Mouse (Mus musculus): Measurements from ENCODE around the gene Clns1a. TPM values are rescaled to one million over a fixed set of nuclear protein-coding genes. Genes with fewer than 3 reads are reported as not detected.

Gene Clns1a
- polyA plus RNA-seq, 1 experiment from 2014 or later: 264 TPM

GRCm38 (mm10) chr7:97735021-97735420 is 38.6 kb downstream of the Clns1a start:
- Histone ChIP-seq H3K36me3 (ENCODE audit: control insufficient read depth, insufficient read depth, low read length) (no peaks in the 10 kb centered on the region), H3K4me3 (ENCODE audit: low read depth, low read length) (no peak overlapping the region), H3K27ac (ENCODE audit: low read depth, low read length) (no peak overlapping the region), H3K9me3 (ENCODE audit: control insufficient read depth, low read length) (no peaks in the 10 kb centered on the region), H3K9ac (ENCODE audit: low read length) (no peak overlapping the region), H3K4me1 (ENCODE audit: control insufficient read depth, insufficient read depth, low read length) (peaks cover 7% of the 10 kb centered on the region; the same call in 1 of the 2 replicates), H3K4me2 (ENCODE audit: low read depth) (no peak overlapping the region), H3K27me3 (ENCODE audit: control insufficient read depth, insufficient read depth, low read length) (no peaks in the 10 kb centered on the region)
- 84% methylated on average over 8 of the region's 8 CpGs for WGBS
- DNase-seq (ENCODE audit: low spot score) (no peak), ATAC-seq (ENCODE audit: insufficient read depth, low FRiP score, low TSS enrichment) (no peak)

DNA sequence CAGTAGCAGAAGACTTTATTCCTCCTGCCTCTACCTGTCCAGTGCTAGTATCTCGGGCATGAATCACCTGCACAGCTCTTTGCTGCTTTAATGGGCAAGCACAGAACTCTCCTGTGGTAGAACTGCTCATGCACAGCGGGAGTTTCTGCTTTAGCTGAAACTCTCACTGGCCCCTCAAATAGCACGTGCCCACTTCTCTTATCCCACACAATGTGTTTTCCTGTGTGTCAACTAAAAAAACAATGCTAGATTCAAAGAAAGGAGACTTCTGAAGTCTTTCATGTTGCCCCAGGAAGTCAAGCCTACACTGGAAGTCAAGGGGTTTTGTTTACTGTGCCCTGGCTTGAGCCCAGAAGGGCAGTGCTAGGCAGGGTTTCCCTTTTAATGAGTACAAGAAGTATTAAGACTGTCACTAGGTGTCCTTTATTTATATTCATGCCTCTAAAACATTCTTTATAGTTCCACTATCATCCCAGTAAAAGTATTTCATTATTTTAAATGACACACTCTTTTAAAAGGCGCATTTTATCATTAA is 39.5 kb downstream of the Clns1a start:
- H3K36me3 ChIP-seq (ENCODE audit: control insufficient read depth, insufficient read depth, low read length): no peaks in the 10 kb centered on the region
- no peak for ATAC-seq (ENCODE audit: insufficient read depth, low FRiP score, low TSS enrichment)

DNA sequence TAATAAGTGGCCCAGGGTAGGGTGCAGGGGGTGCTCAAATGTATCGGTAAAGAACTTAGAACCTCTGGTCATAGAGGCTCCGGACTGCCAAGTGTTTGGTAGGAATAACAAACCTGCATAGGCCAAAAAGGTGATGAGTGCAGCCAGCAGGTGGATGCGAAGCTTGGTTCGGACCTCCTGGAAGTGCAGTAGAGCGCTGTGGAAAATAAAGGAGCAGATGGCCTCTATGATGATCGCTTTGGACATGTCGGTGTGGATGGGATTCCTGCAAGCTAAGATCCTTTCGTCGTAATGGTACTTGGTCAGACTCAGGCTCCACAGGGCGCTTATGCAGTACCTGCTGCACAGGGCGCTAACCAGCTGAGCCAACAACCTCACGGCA is 40.8 kb downstream of the Clns1a start:
- Histone ChIP-seq H3K9me3 (ENCODE audit: control insufficient read depth, low read length) (no peaks in the 10 kb centered on the region), H3K27ac (ENCODE audit: low read depth, low read length) (no peak overlapping the region), H3K9ac (ENCODE audit: low read length) (peak overlapping the region; percentile 69), H3K4me1 (ENCODE audit: control insufficient read depth, insufficient read depth, low read length) (peaks cover 7% of the 10 kb centered on the region; the same call in 1 of the 2 replicates), H3K4me3 (ENCODE audit: low read depth, low read length) (peak overlapping the region; percentile 57), H3K27me3 (ENCODE audit: control insufficient read depth, insufficient read depth, low read length) (no peaks in the 10 kb centered on the region), H3K36me3 (ENCODE audit: control insufficient read depth, insufficient read depth, low read length) (no peaks in the 10 kb centered on the region), H3K4me2 (ENCODE audit: low read depth) (peak overlapping the region; percentile 96)
- 10% methylated on average over 12 of the region's 12 CpGs for WGBS
- DNase-seq (ENCODE audit: low spot score): peak; percentile 18
- peak; percentile 11; the same call in 1 of the 2 replicates for ATAC-seq (ENCODE audit: insufficient read depth, low FRiP score, low TSS enrichment)

More for the DNA sequence above, 39.5 kb downstream of the Clns1a start:
- Histone ChIP-seq H3K4me1 (ENCODE audit: control insufficient read depth, insufficient read depth, low read length) (peaks cover 7% of the 10 kb centered on the region; the same call in 1 of the 2 replicates), H3K27ac (ENCODE audit: low read depth, low read length) (no peak overlapping the region), H3K9ac (ENCODE audit: low read length) (no peak overlapping the region), H3K4me3 (ENCODE audit: low read depth, low read length) (no peak overlapping the region), H3K4me2 (ENCODE audit: low read depth) (no peak overlapping the region), H3K9me3 (ENCODE audit: control insufficient read depth, low read length) (no peaks in the 10 kb centered on the region), H3K27me3 (ENCODE audit: control insufficient read depth, insufficient read depth, low read length) (no peaks in the 10 kb centered on the region)
- 45% methylated on average over 4 of the region's 4 CpGs for WGBS
- DNase-seq (ENCODE audit: low spot score): no peak

- Histone ChIP-seq H3K9ac (ENCODE audit: low read length) (peak within 1 kb of the TSS; percentile 69), H3K4me2 (ENCODE audit: low read depth) (peak within 1 kb of the TSS; percentile 96), H3K9me3 (ENCODE audit: control insufficient read depth, low read length) (no peaks in the 10 kb centered on the region), H3K27ac (ENCODE audit: low read depth, low read length) (0 out of 2 replicates have a peak within 1 kb of the TSS, but pooled peaks have one; percentile 10), H3K27me3 (ENCODE audit: control insufficient read depth, insufficient read depth, low read length) (no peaks in the 10 kb centered on the region), H3K4me1 (ENCODE audit: control insufficient read depth, insufficient read depth, low read length) (peaks cover 7% of the 10 kb centered on the region; the same call in 1 of the 2 replicates), H3K4me3 (ENCODE audit: low read depth, low read length) (peak within 1 kb of the TSS; percentile 57), H3K36me3 (ENCODE audit: control insufficient read depth, insufficient read depth, low read length) (no peaks in the 10 kb centered on the region)
- peak; percentile 91 for ATAC-seq (ENCODE audit: insufficient read depth, low FRiP score, low TSS enrichment)
- peak; percentile 91 for DNase-seq (ENCODE audit: low spot score)
- WGBS: under 1% methylated on average over 60 of the region's 64 CpGs
These were observed 41.4 kb downstream of the Clns1a start, which contains the start of gene Aqp11 for GRCm38 (mm10) chr7:97737638-97738456. Gene Aqp11, minus strand, starts transcription at chr7:97738289.

- no peak overlapping the region for H3K4me2 ChIP-seq (ENCODE audit: low read depth)
- no peaks in the 10 kb centered on the region for H3K27me3 ChIP-seq (ENCODE audit: control insufficient read depth, insufficient read depth, low read length)
- H3K36me3 ChIP-seq (ENCODE audit: control insufficient read depth, insufficient read depth, low read length): no peaks in the 10 kb centered on the region
- WGBS: 60% methylated on average over 10 of the region's 10 CpGs
- no peaks in the 10 kb centered on the region for H3K9me3 ChIP-seq (ENCODE audit: control insufficient read depth, low read length)
- H3K4me3 ChIP-seq (ENCODE audit: low read depth, low read length): no peak overlapping the region
- DNase-seq (ENCODE audit: low spot score) (no peak), ATAC-seq (ENCODE audit: insufficient read depth, low FRiP score, low TSS enrichment) (no peak)
- H3K4me1 ChIP-seq (ENCODE audit: control insufficient read depth, insufficient read depth, low read length): peaks cover 7% of the 10 kb centered on the region
- no peak overlapping the region for H3K9ac ChIP-seq (ENCODE audit: low read length)
- H3K27ac ChIP-seq (ENCODE audit: low read depth, low read length): no peak overlapping the region
These were observed 44.5 kb downstream of the Clns1a start for GRCm38 (mm10) chr7:97740948-97741347.

DNA sequence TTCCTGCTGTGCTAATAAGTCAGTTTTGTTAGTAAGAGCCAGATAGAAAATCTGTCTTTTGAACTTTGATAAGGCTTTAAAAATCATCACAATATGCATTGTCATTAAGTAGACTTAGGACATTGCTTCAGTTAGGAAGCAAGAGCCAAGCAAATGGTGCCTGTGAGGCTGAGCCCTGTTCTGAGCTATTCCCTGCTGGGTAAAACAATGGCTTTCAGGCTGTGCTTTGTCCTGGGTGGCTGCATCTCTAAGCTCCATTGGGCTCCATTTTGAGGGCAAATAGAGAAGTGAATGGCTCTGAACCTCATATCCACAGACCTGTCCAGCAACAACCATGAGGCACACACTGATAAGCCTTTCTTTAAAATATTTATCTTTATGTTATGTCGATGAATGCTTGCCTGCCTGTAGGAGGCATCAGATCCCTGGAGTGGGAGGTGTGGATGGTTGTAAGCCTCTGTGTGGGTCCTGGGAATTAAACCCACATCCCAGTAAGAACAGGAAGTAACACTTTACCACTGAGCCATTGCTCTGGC is 45.4 kb downstream of the Clns1a start:
- H3K36me3 ChIP-seq (ENCODE audit: control insufficient read depth, insufficient read depth, low read length): no peaks in the 10 kb centered on the region
- no peak for ATAC-seq (ENCODE audit: insufficient read depth, low FRiP score, low TSS enrichment)

GRCm38 (mm10) chr7:97745299-97745698 is 48.9 kb downstream of the Clns1a start:
- H3K27me3 ChIP-seq (ENCODE audit: control insufficient read depth, insufficient read depth, low read length): no peaks in the 10 kb centered on the region
- DNase-seq (ENCODE audit: low spot score) (peak; percentile 75), ATAC-seq (ENCODE audit: insufficient read depth, low FRiP score, low TSS enrichment) (no peak)
- H3K4me2 ChIP-seq (ENCODE audit: low read depth): no peak overlapping the region
- 17% methylated on average over 3 of the region's 3 CpGs for WGBS
- H3K9me3 ChIP-seq (ENCODE audit: control insufficient read depth, low read length): no peaks in the 10 kb centered on the region
- H3K36me3 ChIP-seq (ENCODE audit: control insufficient read depth, insufficient read depth, low read length): no peaks in the 10 kb centered on the region
- H3K27ac ChIP-seq (ENCODE audit: low read depth, low read length): no peak overlapping the region
- H3K4me1 ChIP-seq (ENCODE audit: control insufficient read depth, insufficient read depth, low read length): peaks cover 4% of the 10 kb centered on the region; the same call in 1 of the 2 replicates
- no peak overlapping the region for H3K4me3 ChIP-seq (ENCODE audit: low read depth, low read length)
- H3K9ac ChIP-seq (ENCODE audit: low read length): no peak overlapping the region

More for the DNA sequence above, 45.4 kb downstream of the Clns1a start:
- DNase-seq (ENCODE audit: low spot score): no peak
- Histone ChIP-seq H3K27me3 (ENCODE audit: control insufficient read depth, insufficient read depth, low read length) (no peaks in the 10 kb centered on the region), H3K9me3 (ENCODE audit: control insufficient read depth, low read length) (no peaks in the 10 kb centered on the region), H3K4me2 (ENCODE audit: low read depth) (no peak overlapping the region), H3K4me1 (ENCODE audit: control insufficient read depth, insufficient read depth, low read length) (peaks cover 7% of the 10 kb centered on the region), H3K9ac (ENCODE audit: low read length) (no peak overlapping the region), H3K27ac (ENCODE audit: low read depth, low read length) (no peak overlapping the region), H3K4me3 (ENCODE audit: low read depth, low read length) (no peak overlapping the region)
- 27% methylated on average over 1 of the region's 1 CpGs for WGBS

DNA sequence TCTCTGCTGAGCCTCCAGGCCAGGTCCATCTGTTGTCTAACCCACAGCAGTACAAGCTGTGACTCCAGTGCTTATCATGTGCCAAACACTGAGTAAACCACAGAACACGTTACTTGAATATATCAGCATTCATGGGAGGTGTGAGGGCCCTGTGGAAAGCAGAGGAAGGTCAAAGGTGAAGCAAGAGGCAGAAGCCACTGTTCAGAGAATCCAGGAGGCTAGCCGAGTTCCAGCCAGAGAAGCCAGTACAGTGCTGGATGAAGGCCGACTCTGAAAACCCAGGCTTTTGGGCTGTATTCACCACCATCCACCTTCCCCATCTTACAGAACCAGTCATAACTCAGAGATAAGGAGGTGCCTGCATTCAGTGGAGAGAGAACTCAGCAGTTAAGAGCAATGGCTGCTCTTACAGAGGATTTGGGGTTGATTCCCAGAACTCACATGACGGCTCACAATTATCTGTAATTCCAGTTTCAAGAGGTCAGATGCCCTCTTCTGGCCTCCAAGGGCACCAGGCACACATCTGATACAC is 50.8 kb downstream of the Clns1a start:
- WGBS: 79% methylated on average over 4 of the region's 4 CpGs
- Histone ChIP-seq H3K27ac (ENCODE audit: low read depth, low read length) (no peak overlapping the region), H3K9me3 (ENCODE audit: control insufficient read depth, low read length) (no peaks in the 10 kb centered on the region), H3K9ac (ENCODE audit: low read length) (no peak overlapping the region), H3K4me2 (ENCODE audit: low read depth) (no peak overlapping the region), H3K4me3 (ENCODE audit: low read depth, low read length) (no peak overlapping the region), H3K36me3 (ENCODE audit: control insufficient read depth, insufficient read depth, low read length) (no peaks in the 10 kb centered on the region), H3K4me1 (ENCODE audit: control insufficient read depth, insufficient read depth, low read length) (peaks cover 4% of the 10 kb centered on the region; the same call in 1 of the 2 replicates), H3K27me3 (ENCODE audit: control insufficient read depth, insufficient read depth, low read length) (no peaks in the 10 kb centered on the region)
- no peak for DNase-seq (ENCODE audit: low spot score)
- no peak for ATAC-seq (ENCODE audit: insufficient read depth, low FRiP score, low TSS enrichment)

All from neural tube, embryonic 11.5 days (tissue).